Mouse (Mus musculus) embryonic facial prominence, embryonic 10.5 days (tissue): ENCODE measurements around the gene Kdm7a. TPM values are rescaled to one million over a fixed set of nuclear protein-coding genes. Genes with fewer than 3 reads are reported as not detected.

Source experiments
- DNase-seq: peaks from one replicate; pipeline ENCODE4 v3.0.0-alpha.2; 2017; ENCODE audit warnings: low spot score
- H3K27ac ChIP-seq: fragments of 300-500 bp; sonication (generic); replicated peaks from 2 replicates; pipeline ENCODE4 v1.5.1; 2016; ENCODE audit warnings: mild to moderate bottlenecking
- H3K27me3 ChIP-seq: fragments of 300-500 bp; sonication (generic); replicated peaks from 2 replicates; pipeline ENCODE4 v1.6.1; 2016; ENCODE audit warnings: low read depth, mild to moderate bottlenecking; ENCODE audit not compliant: poor library complexity, severe bottlenecking
- H3K36me3 ChIP-seq: fragments of 300-500 bp; sonication (generic); replicated peaks from 2 replicates; pipeline ENCODE4 v1.6.1; 2016; ENCODE audit warnings: mild to moderate bottlenecking, moderate library complexity
- H3K4me1 ChIP-seq: fragments of 300-500 bp; sonication (generic); 2 replicates; pipeline ENCODE4 v1.6.1; 2016
- H3K4me3 ChIP-seq: fragments of 300-500 bp; sonication (generic); 2 replicates; pipeline ENCODE4 v1.5.1; 2016; ENCODE audit warnings: mild to moderate bottlenecking, moderate library complexity
- H3K9me3 ChIP-seq: fragments of 300-500 bp; sonication (generic); 2 replicates; pipeline ENCODE4 v1.6.1; 2016; ENCODE audit warnings: mild to moderate bottlenecking
- WGBS: fragments of 180-500 bp; shearing (Covaris S2); methylation state at CpG from one replicate; pipeline ENCODE4 v1.1.7; 2016; 5-methylcytosine and 5-hydroxymethylcytosine counted together
- polyA plus RNA-seq: library from polyadenylated mRNA; unstranded; fragments of >200 nt; fragmentation: Nextera tagmentation; extraction: Ambion mirVana; gene quantifications from 2 replicates; pipeline ENCODE4 v1.2.1, GENCODE M21; 2016

Kdm7a gene
- polyA plus RNA-seq, 1 experiment from 2014 or later = 9.5 TPM

DNA sequence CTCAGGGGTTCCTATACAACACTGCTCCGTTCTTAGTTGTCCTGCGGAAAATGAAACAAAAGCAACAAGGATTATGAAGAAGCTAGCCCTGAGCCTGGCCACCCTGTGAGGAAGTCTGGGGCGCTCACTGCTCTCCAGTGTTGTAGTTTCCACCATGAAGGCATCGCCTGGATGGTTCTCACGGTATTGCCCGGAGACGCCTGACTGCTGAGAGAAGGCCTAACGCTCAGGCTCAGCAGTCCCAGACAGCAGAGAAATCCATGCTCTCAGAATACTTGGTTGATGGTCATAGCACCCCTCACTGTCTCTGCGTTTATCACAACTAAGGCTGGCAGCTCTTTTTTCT lies 20.0 kb upstream of the Kdm7a start:
- peak overlapping the region; percentile 18; the same call in 1 of the 2 replicates for H3K4me3 ChIP-seq
- WGBS = 47% methylated on average over 9 of the region's 9 CpGs

DNA sequence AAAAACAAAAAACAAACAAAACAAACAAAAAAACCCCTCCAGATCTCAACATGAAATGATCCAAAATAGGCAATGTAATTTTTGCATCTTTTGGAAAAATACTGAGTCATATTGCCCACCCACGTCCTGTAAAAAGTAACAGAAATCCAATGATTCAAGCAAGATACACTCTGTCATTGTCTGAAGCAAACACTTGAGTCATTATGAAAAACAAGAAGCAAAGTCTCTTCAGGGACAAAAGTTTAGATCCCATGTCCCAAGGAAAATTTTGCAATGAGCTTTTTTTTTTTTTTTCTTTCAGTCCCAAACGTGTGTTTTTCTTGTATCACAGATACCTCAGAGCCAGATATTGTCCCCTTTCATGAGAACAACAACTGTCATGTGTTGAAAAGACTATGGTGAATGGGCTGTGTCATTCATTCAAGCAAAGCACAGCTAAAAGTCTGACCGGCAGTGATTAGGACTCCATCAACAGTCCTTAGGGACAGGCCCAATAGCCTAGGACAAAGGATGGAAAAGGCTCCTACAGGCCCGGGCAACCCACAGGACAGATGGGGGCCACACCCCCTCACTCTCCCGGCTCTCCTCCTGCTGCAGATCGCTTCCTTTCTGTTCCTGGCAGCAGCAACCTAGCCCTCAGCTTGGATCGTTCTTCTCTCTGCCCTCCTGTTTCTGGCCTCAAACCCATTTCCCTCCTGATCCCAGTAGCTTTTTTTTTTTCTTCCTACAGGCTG lies 19.5 kb upstream of the Kdm7a start:
- Histone ChIP-seq H3K4me1 (peaks cover 16% of the 10 kb centered on the region), H3K27ac (peak overlapping the region; percentile 49), H3K36me3 (no peaks in the 10 kb centered on the region), H3K4me3 (peak overlapping the region; percentile 18; the same call in 1 of the 2 replicates), H3K27me3 (no peaks in the 10 kb centered on the region), H3K9me3 (no peaks in the 10 kb centered on the region)
- WGBS = 21% methylated on average over 7 of the region's 7 CpGs
- DNase-seq = peak; percentile 42

More for the DNA sequence above, 20.0 kb upstream of the Kdm7a start:
- H3K36me3 ChIP-seq = no peaks in the 10 kb centered on the region
- H3K9me3 ChIP-seq = no peaks in the 10 kb centered on the region
- no peak for DNase-seq
- H3K27me3 ChIP-seq = no peaks in the 10 kb centered on the region
- H3K27ac ChIP-seq = peak overlapping the region; percentile 49
- peaks cover 16% of the 10 kb centered on the region for H3K4me1 ChIP-seq

DNA sequence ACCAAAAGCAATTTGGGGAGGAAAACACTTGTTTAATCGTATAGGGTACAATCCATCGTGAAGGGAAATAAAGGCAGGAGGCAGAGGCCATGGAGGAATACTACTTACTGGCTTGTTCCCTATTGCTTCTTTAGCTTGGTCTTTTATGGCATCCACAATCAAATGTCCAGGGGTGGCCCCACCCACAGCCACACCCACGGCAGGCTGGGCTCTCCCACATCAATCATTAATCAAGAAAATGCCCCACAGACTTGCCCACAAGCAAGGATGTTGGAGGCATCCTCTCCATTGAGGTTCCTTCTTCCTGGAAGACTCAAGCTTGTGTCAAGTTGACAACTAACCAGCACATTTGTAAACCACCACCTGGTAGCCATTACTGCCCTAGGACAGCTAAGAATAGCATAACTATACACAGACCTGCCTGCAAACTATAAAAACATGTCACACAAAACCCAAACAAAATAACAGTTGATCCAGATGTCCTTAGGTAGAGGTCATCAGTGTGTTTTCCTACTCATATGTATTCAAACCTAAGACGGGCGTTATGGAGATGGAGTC lies 16.8 kb upstream of the Kdm7a start:
- H3K4me3 ChIP-seq = no peak overlapping the region
- no peak overlapping the region for H3K27ac ChIP-seq
- WGBS = 77% methylated on average over 5 of the region's 5 CpGs
- DNase-seq = no peak
- H3K9me3 ChIP-seq = no peaks in the 10 kb centered on the region
- H3K4me1 ChIP-seq = peaks cover 16% of the 10 kb centered on the region
- no peaks in the 10 kb centered on the region for H3K27me3 ChIP-seq
- H3K36me3 ChIP-seq = no peaks in the 10 kb centered on the region

DNA sequence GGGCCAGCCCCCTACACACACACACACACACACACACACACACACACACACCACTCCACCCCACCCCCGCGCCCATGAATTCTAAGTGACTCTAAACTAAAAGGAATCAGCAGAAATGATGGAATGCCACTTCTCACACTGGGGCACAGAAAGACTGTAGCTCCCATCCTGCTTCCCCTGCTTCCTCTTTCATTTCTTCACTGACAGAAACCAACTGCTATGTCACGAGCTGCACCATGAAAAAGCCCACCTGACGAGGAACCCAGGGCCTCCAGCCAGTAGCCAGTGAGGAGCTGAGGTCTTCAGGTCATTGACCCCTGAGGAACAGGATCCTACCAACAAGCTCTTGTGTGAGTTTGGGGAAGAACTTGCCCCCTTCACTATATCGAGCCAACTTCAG lies 15.9 kb upstream of the Kdm7a start:
- Histone ChIP-seq H3K4me3 (no peak overlapping the region), H3K36me3 (no peaks in the 10 kb centered on the region), H3K4me1 (peaks cover 16% of the 10 kb centered on the region), H3K9me3 (no peaks in the 10 kb centered on the region), H3K27ac (no peak overlapping the region), H3K27me3 (no peaks in the 10 kb centered on the region)
- 74% methylated on average over 5 of the region's 5 CpGs for WGBS
- no peak for DNase-seq

GRCm38 (mm10) chr6:39217961-39218360 lies 11.4 kb upstream of the Kdm7a start:
- Histone ChIP-seq H3K9me3 (no peaks in the 10 kb centered on the region), H3K27me3 (no peaks in the 10 kb centered on the region), H3K4me1 (peaks cover 5% of the 10 kb centered on the region; the same call in 1 of the 2 replicates), H3K27ac (no peak overlapping the region), H3K4me3 (no peak overlapping the region), H3K36me3 (no peaks in the 10 kb centered on the region)
- DNase-seq = no peak
- 89% methylated on average over 2 of the region's 2 CpGs for WGBS

DNA sequence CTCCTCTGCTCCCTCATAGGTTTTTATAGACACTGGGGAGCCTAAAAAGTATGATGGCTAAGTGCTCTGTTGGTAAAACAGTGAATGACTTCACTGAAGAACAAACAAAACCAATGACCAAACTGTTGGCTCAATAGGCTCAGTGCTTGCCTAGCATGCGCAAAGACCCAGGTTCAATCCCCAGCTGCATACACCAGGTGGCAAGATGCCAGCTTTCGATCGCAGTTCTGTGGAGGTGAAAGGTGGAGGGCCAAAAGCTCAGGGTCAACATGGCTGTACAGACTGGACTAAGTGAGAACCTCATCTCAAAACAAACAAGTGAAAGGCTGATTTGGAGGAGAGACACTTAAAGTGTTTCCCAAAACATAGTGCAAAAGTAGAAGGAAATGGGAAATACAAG lies 10.5 kb upstream of the Kdm7a start:
- Histone ChIP-seq H3K4me3 (no peak overlapping the region), H3K36me3 (no peaks in the 10 kb centered on the region), H3K27ac (no peak overlapping the region), H3K27me3 (no peaks in the 10 kb centered on the region), H3K4me1 (no peaks in the 10 kb centered on the region), H3K9me3 (no peaks in the 10 kb centered on the region)
- WGBS = 98% methylated on average over 3 of the region's 3 CpGs
- no peak for DNase-seq

DNA sequence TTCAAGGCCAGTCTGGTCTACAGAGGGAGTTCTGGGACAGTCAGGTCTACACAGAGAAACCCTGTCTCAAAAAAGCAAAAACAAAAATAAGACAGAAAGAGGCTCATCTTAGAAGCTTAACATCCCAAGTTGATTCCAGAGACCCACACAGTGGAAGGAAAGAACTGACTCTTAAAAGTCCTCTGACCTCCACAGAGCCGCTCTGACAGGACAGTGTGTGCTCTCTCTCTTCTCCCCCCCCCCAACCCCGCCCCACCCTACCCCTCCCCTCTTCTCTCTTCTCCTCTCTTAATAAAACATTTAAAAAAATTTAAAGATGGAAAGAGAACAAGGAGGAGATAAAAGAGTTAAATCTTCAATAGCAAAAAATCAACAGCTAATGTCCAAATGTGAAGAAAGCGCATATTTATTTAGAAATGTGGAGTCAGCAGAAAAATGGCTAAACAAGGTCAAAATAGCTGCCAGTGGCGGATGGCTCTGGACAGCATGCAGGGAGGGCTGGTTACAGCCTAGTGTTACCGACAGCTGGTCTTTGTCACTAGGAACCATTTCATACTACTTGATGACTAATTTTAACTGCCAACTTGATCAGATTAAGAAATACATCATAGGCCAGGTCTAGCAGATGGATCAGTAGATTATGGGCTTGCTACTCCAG lies 8.5 kb upstream of the Kdm7a start:
- no peaks in the 10 kb centered on the region for H3K4me1 ChIP-seq
- H3K4me3 ChIP-seq = no peak overlapping the region
- WGBS = 75% methylated on average over 5 of the region's 5 CpGs
- H3K27me3 ChIP-seq = no peaks in the 10 kb centered on the region
- no peaks in the 10 kb centered on the region for H3K9me3 ChIP-seq
- no peak for DNase-seq
- H3K36me3 ChIP-seq = no peaks in the 10 kb centered on the region
- H3K27ac ChIP-seq = no peak overlapping the region

DNA sequence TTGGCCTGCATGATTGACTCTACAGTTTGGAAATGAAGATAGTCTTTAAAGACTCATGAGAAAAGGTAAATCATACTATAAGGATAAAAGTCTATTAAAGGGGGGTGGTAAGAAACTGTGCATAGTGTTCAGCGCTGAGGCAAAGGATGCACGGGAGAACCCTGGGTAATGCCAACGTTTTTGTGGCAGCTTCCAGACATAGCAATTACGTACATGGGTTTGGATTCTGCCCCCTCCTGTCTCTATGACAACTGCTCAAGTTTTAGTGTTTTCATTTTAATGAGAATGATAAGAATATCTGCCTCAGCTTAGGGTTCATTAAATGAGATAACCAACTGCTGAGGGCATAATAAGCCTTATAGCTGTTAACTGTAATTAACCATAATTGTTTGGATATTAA lies 3.1 kb upstream of the Kdm7a start:
- H3K4me1 ChIP-seq = peaks cover 2% of the 10 kb centered on the region
- DNase-seq = no peak
- H3K36me3 ChIP-seq = no peaks in the 10 kb centered on the region
- H3K4me3 ChIP-seq = no peak overlapping the region
- no peaks in the 10 kb centered on the region for H3K9me3 ChIP-seq
- WGBS = 85% methylated on average over 4 of the region's 4 CpGs
- no peaks in the 10 kb centered on the region for H3K27me3 ChIP-seq
- no peak overlapping the region for H3K27ac ChIP-seq

GRCm38 (mm10) chr6:39208181-39208580 lies 1.6 kb upstream of the Kdm7a start:
- no peak for DNase-seq
- no peak overlapping the region for H3K27ac ChIP-seq
- H3K36me3 ChIP-seq = no peaks in the 10 kb centered on the region
- no peaks in the 10 kb centered on the region for H3K27me3 ChIP-seq
- no peak overlapping the region for H3K4me3 ChIP-seq
- H3K4me1 ChIP-seq = peaks cover 12% of the 10 kb centered on the region
- no peaks in the 10 kb centered on the region for H3K9me3 ChIP-seq
- WGBS = 81% methylated on average over 4 of the region's 4 CpGs

DNA sequence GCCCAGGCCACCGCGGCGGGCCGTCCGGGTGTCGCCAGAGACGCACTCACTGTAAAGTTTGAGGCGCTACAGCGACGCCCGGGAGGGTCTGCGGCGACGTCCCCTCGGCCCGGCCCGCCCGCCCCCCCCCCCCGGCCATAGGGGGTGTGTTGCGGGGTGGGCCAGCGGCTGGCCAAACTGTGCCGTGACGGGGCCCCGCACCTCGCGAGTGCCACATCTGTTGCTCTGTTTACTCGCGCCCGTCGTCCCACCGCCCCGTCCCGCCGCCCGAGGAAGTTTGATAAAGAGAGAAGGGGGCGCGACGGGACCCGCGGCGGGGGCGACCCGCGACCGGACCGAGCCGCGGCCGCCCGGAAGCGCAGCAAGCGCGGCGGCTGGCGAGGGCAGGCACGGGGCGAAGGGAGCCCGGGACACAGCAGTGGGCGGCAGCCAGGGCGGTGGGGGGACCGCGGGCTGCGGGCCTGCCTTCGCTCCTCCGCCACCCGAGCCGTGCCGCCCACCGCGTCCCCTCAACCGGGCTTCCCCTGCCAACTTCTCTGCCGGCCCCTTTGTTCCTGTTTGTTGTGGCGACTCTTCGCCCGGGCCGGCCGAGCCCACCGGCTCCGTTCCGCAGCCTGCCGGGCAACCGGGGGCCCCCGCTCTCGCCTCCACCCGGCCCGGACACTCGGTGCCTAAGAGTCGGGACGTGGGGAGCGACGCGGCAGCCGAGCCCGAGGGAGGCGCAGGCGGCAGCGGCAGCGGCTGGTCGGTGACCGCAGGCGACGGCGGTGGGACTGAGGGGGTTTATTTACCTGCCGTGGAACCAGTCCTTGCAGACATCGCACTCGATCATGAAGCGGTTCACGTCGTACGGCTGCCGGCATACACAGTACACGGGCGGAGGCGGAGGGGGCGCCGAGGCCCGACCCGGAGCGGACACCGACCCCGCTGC lies 674 bp downstream of the Kdm7a start:
- H3K27me3 ChIP-seq = no peaks in the 10 kb centered on the region
- H3K4me3 ChIP-seq = peak overlapping the region; percentile 98
- WGBS = under 1% methylated on average over 121 of the region's 121 CpGs
- H3K4me1 ChIP-seq = peaks cover 12% of the 10 kb centered on the region
- H3K36me3 ChIP-seq = no peaks in the 10 kb centered on the region
- peak; percentile 63 for DNase-seq
- no peaks in the 10 kb centered on the region for H3K9me3 ChIP-seq
- peak overlapping the region; percentile 98 for H3K27ac ChIP-seq

- under 1% methylated on average over 30 of the region's 30 CpGs for WGBS
- peak overlapping the region; percentile 98 for H3K4me3 ChIP-seq
- no peaks in the 10 kb centered on the region for H3K27me3 ChIP-seq
- no peaks in the 10 kb centered on the region for H3K36me3 ChIP-seq
- H3K9me3 ChIP-seq = no peaks in the 10 kb centered on the region
- H3K4me1 ChIP-seq = peaks cover 12% of the 10 kb centered on the region
- peak overlapping the region; percentile 98 for H3K27ac ChIP-seq
- peak; percentile 81 for DNase-seq
These were observed 1.4 kb downstream of the Kdm7a start for GRCm38 (mm10) chr6:39205064-39205649.

- Histone ChIP-seq H3K4me1 (peaks cover 12% of the 10 kb centered on the region), H3K9me3 (no peaks in the 10 kb centered on the region), H3K36me3 (no peaks in the 10 kb centered on the region), H3K27ac (no peak overlapping the region), H3K27me3 (no peaks in the 10 kb centered on the region), H3K4me3 (peak overlapping the region; percentile 98; the same call in 1 of the 2 replicates)
- no peak for DNase-seq
- 60% methylated on average over 4 of the region's 4 CpGs for WGBS
These were observed 2.1 kb downstream of the Kdm7a start for GRCm38 (mm10) chr6:39204444-39204843.
